In genomic region chr8:86428131-86428530, GRCm38 (mm10) we compare ENCODE assay signal across 23 mouse cellular contexts.
DNase-seq lines count a peak whose midpoint lies in the region; ATAC-seq and TF ChIP-seq lines count a peak whose summit lies in the region.
"Had no signal": no experiment of that assay in that cellular context is flagged by ENCODE, and none has a peak within 500 bp of the region (broad histone marks: within the 10 kb centered on the region; RNA-seq: fewer than 3 reads in every experiment).

No protein-coding gene starts in this region.

- H3K9me3 ChIP-seq in embryonic facial prominence, embryonic 15.5 days (replicated peaks), result no peaks in the 10 kb centered on the region
- no peaks in the 10 kb centered on the region for H3K9me3 ChIP-seq in embryonic facial prominence, embryonic 10.5 days
- no peaks in the 10 kb centered on the region for H3K9me3 ChIP-seq in midbrain, embryonic 11.5 days (ENCODE audit: control insufficient read depth, low read length)
- no peaks in the 10 kb centered on the region for H3K9me3 ChIP-seq in midbrain, embryonic 13.5 days
- H3K9me3 ChIP-seq: embryonic facial prominence, embryonic 13.5 days; forebrain, embryonic 13.5 days; forebrain, embryonic 15.5 days; G1E had no signal

- 50% methylated on average over 5 of the region's 5 CpGs for WGBS in embryonic facial prominence, embryonic 15.5 days
- 64% methylated on average over 5 of the region's 5 CpGs for WGBS in embryonic facial prominence, embryonic 10.5 days
- WGBS in midbrain, embryonic 11.5 days, result 54% methylated on average over 5 of the region's 5 CpGs
- 41% methylated on average over 5 of the region's 5 CpGs for WGBS in midbrain, embryonic 13.5 days

- H3K4me3 ChIP-seq in embryonic facial prominence, embryonic 15.5 days (replicated peaks), result no peak overlapping the region
- no peak overlapping the region for H3K4me3 ChIP-seq in embryonic facial prominence, embryonic 10.5 days
- H3K4me3 ChIP-seq in midbrain, embryonic 11.5 days (ENCODE audit: low read depth, low read length), result no peak overlapping the region
- H3K4me3 ChIP-seq in midbrain, embryonic 13.5 days (replicated peaks), result no peak overlapping the region
- H3K4me3 ChIP-seq: embryonic facial prominence, embryonic 13.5 days; forebrain, embryonic 13.5 days; forebrain, embryonic 15.5 days had no signal

- no peaks in the 10 kb centered on the region for H3K4me1 ChIP-seq in embryonic facial prominence, embryonic 15.5 days
- H3K4me1 ChIP-seq in embryonic facial prominence, embryonic 10.5 days, result no peaks in the 10 kb centered on the region
- H3K4me1 ChIP-seq in midbrain, embryonic 11.5 days (ENCODE audit: control insufficient read depth, insufficient read depth, low read length), result no peaks in the 10 kb centered on the region
- peaks cover 21% of the 10 kb centered on the region for H3K4me1 ChIP-seq in midbrain, embryonic 13.5 days (replicated peaks)
- H3K4me1 ChIP-seq: embryonic facial prominence, embryonic 13.5 days; forebrain, embryonic 13.5 days had no signal

- no peak overlapping the region for H3K9ac ChIP-seq in embryonic facial prominence, embryonic 15.5 days
- H3K9ac ChIP-seq in midbrain, embryonic 11.5 days (ENCODE audit: low read length), result no peak overlapping the region
- H3K9ac ChIP-seq in midbrain, embryonic 13.5 days (replicated peaks), result no peak overlapping the region
- H3K9ac ChIP-seq: embryonic facial prominence, embryonic 13.5 days; forebrain, embryonic 13.5 days; forebrain, embryonic 15.5 days; forebrain, postnatal 0 days had no signal

- no peak overlapping the region for H3K4me2 ChIP-seq in embryonic facial prominence, embryonic 15.5 days (replicated peaks)
- H3K4me2 ChIP-seq in midbrain, embryonic 11.5 days, result no peak overlapping the region
- no peak overlapping the region for H3K4me2 ChIP-seq in midbrain, embryonic 13.5 days (replicated peaks)
- H3K4me2 ChIP-seq: embryonic facial prominence, embryonic 13.5 days; forebrain, embryonic 13.5 days; forebrain, embryonic 15.5 days had no signal

- H3K27ac ChIP-seq in embryonic facial prominence, embryonic 15.5 days (replicated peaks), result peak overlapping the region; percentile 22; the same call in 1 of the 2 replicates
- no peak overlapping the region for H3K27ac ChIP-seq in embryonic facial prominence, embryonic 10.5 days (replicated peaks)
- no peak overlapping the region for H3K27ac ChIP-seq in midbrain, embryonic 11.5 days (ENCODE audit: low read depth, low read length)
- no peak overlapping the region for H3K27ac ChIP-seq in midbrain, embryonic 13.5 days
- H3K27ac ChIP-seq: embryonic facial prominence, embryonic 13.5 days; forebrain, embryonic 13.5 days had no signal

- no peak for TF ChIP-seq POLR2A in brain, embryonic 14.5 days (IDR thresholded peaks at IDR 0.05; ENCODE audit: borderline replicate concordance, extremely low read depth, insufficient read depth, insufficient read length, poor library complexity, severe bottlenecking)

- TF ChIP-seq CTCF in brain, embryonic 14.5 days (IDR thresholded peaks at IDR 0.05; ENCODE audit: borderline replicate concordance, extremely low read depth, insufficient read depth, insufficient read length), result no peak

- DNase-seq in embryonic facial prominence, embryonic 10.5 days (ENCODE audit: low spot score), result no peak
- peak; percentile 80 for DNase-seq in midbrain, embryonic 11.5 days (ENCODE audit: low spot score, missing footprints)
- DNase-seq in brain, embryonic 14.5 days (ENCODE audit: low read depth), result peak; percentile 6
- DNase-seq: adrenal gland, adult 8-10 months; adrenal gland, postnatal 14 days; adrenal gland, postnatal 36 days; B cell, adult 2 months; cerebellum, adult 11 months; cerebellum, adult 18-20 months; cerebellum, adult 8-10 months; cerebellum, adult 9-11 months; cerebellum, postnatal 14 days; cerebellum, postnatal 36 days; forebrain, postnatal 0 days had no signal

- H3K36me3 ChIP-seq in embryonic facial prominence, embryonic 15.5 days, result no peaks in the 10 kb centered on the region
- H3K36me3 ChIP-seq in embryonic facial prominence, embryonic 10.5 days (replicated peaks), result no peaks in the 10 kb centered on the region
- H3K36me3 ChIP-seq in midbrain, embryonic 11.5 days (ENCODE audit: control insufficient read depth, insufficient read depth, low read length), result no peaks in the 10 kb centered on the region
- no peaks in the 10 kb centered on the region for H3K36me3 ChIP-seq in midbrain, embryonic 13.5 days
- H3K36me3 ChIP-seq: embryonic facial prominence, embryonic 13.5 days; forebrain, embryonic 15.5 days; G1E had no signal

- H3K27me3 ChIP-seq in embryonic facial prominence, embryonic 15.5 days, result no peaks in the 10 kb centered on the region
- no peaks in the 10 kb centered on the region for H3K27me3 ChIP-seq in embryonic facial prominence, embryonic 10.5 days (replicated peaks; ENCODE audit: low read depth, poor library complexity, severe bottlenecking)
- no peaks in the 10 kb centered on the region for H3K27me3 ChIP-seq in midbrain, embryonic 11.5 days (ENCODE audit: control insufficient read depth, insufficient read depth, low read length)
- no peaks in the 10 kb centered on the region for H3K27me3 ChIP-seq in midbrain, embryonic 13.5 days
- H3K27me3 ChIP-seq: forebrain, embryonic 13.5 days; forebrain, embryonic 15.5 days; Patski had no signal

- no peak for ATAC-seq in embryonic facial prominence, embryonic 15.5 days (ENCODE audit: insufficient number of reproducible peaks, low FRiP score, low TSS enrichment, low read depth)
- no peak for ATAC-seq in midbrain, embryonic 11.5 days (ENCODE audit: low FRiP score)
- ATAC-seq in midbrain, embryonic 13.5 days, result no peak
- ATAC-seq: activated CD4-positive, CD25-positive, alpha-beta regulatory T cell, adult 4 months; CD4-positive, CD25-positive, alpha-beta regulatory T cell, adult 4 months; forebrain, postnatal 0 days; Patski had no signal
